Mouse (Mus musculus): Measurements from ENCODE around the gene Myzap. TPM values are rescaled to one million over a fixed set of nuclear protein-coding genes. Genes with fewer than 3 reads are reported as not detected.

The Myzap gene
- total and polyA plus RNA-seq, 2 experiments from 2014 or later: 1.7 to 2.0 TPM

DNA sequence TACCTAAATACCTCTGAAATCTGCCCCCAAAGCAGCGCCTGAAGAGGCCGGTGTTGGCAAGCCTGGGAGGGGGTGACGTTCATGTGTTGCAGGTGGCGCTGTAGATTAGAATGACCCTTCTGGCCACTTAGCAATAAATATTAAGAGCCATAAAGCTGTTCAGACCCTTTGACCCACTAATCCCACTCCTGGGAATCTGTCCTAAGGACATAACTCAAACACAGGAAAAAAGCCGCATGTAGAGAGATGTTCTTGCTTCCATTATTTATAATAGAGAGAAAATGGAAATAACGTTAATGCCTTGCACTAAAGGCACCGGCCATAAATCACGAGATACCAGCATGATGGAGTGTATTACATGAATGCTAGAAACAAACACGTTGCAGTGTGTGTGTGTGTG, 64.7 kb downstream of the Myzap start:
- TF ChIP-seq CTCF (IDR thresholded peaks at IDR 0.05; ENCODE audit: low read depth): no peak
- Histone ChIP-seq H3K4me3 (ENCODE audit: low read depth, low read length) (no peak overlapping the region), H3K9me3 (ENCODE audit: low read length) (no peaks in the 10 kb centered on the region), H3K27ac (ENCODE audit: low read depth, low read length) (no peak overlapping the region), H3K4me1 (ENCODE audit: insufficient read depth) (no peaks in the 10 kb centered on the region), H3K36me3 (ENCODE audit: insufficient read depth) (no peaks in the 10 kb centered on the region), H3K4me2 (ENCODE audit: low read depth) (no peak overlapping the region), H3K27me3 (ENCODE audit: insufficient read depth, low read length) (no peaks in the 10 kb centered on the region), H3K9ac (no peak overlapping the region)
- 77% methylated on average over 9 of the region's 9 CpGs for WGBS
- DNase-seq (no peak), ATAC-seq (no peak)

DNA sequence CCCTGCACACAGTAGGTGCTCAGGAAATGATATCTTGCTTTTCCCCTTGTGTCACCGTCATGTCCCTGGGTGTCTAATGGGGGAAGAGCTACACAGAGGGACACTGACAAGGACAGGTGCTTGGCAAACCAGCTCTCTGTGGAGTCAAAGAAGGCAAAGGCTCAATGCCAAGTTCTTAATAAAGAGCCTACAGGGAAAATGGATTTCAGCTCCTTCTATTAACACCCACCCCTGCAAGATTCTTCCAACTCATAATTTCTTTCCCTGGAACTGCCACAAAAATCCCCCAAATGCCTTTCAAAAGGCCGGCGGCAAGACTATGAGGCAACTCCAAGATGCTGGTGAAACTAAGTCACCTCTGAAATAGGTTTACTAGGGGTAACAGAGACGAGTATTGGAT, 68.3 kb downstream of the Myzap start:
- no peak for DNase-seq
- Histone ChIP-seq H3K9ac (no peak overlapping the region), H3K9me3 (ENCODE audit: low read length) (no peaks in the 10 kb centered on the region), H3K4me2 (ENCODE audit: low read depth) (no peak overlapping the region), H3K4me3 (ENCODE audit: low read depth, low read length) (no peak overlapping the region), H3K4me1 (ENCODE audit: insufficient read depth) (no peaks in the 10 kb centered on the region), H3K36me3 (ENCODE audit: insufficient read depth) (no peaks in the 10 kb centered on the region), H3K27ac (ENCODE audit: low read depth, low read length) (no peak overlapping the region), H3K27me3 (ENCODE audit: insufficient read depth, low read length) (no peaks in the 10 kb centered on the region)
- 82% methylated on average over 4 of the region's 4 CpGs for WGBS
- no peak for TF ChIP-seq CTCF (IDR thresholded peaks at IDR 0.05; ENCODE audit: low read depth)
- ATAC-seq: no peak

DNA sequence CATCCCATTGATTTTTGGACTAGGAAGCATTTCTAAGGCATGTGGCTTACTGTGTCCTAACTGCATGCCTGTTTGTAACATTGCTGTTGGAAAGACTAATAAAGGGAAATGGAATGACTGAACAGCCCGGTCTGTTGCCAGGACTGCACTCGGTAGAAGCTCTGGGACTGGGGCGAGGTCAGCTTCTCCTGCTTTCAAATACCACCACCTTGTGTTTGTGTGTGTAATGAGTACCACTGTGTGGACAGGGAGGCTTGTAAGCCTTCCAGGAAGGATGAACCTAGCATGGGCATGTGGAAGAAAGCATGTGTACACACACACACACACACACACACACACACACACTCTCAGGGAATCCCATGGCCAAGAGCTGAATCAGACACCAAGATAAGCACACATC, 72.3 kb downstream of the Myzap start:
- DNase-seq: no peak
- H3K27ac ChIP-seq (ENCODE audit: low read depth, low read length): no peak overlapping the region
- no peak overlapping the region for H3K4me3 ChIP-seq (ENCODE audit: low read depth, low read length)
- H3K4me2 ChIP-seq (ENCODE audit: low read depth): no peak overlapping the region
- no peaks in the 10 kb centered on the region for H3K36me3 ChIP-seq (ENCODE audit: insufficient read depth)
- TF ChIP-seq CTCF (IDR thresholded peaks at IDR 0.05; ENCODE audit: low read depth): no peak
- H3K27me3 ChIP-seq (ENCODE audit: insufficient read depth, low read length): no peaks in the 10 kb centered on the region
- H3K9me3 ChIP-seq (ENCODE audit: low read length): no peaks in the 10 kb centered on the region
- ATAC-seq: no peak
- WGBS: 80% methylated on average over 3 of the region's 3 CpGs
- no peak overlapping the region for H3K9ac ChIP-seq
- no peaks in the 10 kb centered on the region for H3K4me1 ChIP-seq (ENCODE audit: insufficient read depth)

DNA sequence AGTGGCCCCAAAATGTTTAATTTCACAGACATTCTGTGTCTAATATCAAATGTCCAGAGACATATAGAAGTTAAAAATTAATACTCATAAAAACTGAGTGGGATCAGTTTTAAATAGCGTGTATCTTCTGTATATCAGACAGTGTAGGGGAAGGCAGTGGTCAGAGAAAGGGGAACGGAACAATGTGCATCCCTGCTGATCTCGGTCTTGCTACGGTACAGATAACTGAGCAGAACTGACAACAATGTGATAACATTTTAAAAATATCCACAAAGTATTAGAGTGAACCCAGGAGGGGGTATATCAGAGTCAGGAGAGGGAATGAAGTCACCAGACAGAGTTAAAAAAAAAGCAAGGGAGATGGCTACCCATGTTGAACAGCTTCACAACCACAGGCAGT, 74.7 kb downstream of the Myzap start:
- H3K4me1 ChIP-seq (ENCODE audit: insufficient read depth): no peaks in the 10 kb centered on the region
- H3K36me3 ChIP-seq (ENCODE audit: insufficient read depth): no peaks in the 10 kb centered on the region
- ATAC-seq (no peak), DNase-seq (no peak)
- no peaks in the 10 kb centered on the region for H3K27me3 ChIP-seq (ENCODE audit: insufficient read depth, low read length)
- no peak overlapping the region for H3K4me3 ChIP-seq (ENCODE audit: low read depth, low read length)
- no peak for TF ChIP-seq CTCF (IDR thresholded peaks at IDR 0.05; ENCODE audit: low read depth)
- H3K4me2 ChIP-seq (ENCODE audit: low read depth): no peak overlapping the region
- 96% methylated on average over 4 of the region's 4 CpGs for WGBS
- no peaks in the 10 kb centered on the region for H3K9me3 ChIP-seq (ENCODE audit: low read length)
- no peak overlapping the region for H3K9ac ChIP-seq
- H3K27ac ChIP-seq (ENCODE audit: low read depth, low read length): no peak overlapping the region

DNA sequence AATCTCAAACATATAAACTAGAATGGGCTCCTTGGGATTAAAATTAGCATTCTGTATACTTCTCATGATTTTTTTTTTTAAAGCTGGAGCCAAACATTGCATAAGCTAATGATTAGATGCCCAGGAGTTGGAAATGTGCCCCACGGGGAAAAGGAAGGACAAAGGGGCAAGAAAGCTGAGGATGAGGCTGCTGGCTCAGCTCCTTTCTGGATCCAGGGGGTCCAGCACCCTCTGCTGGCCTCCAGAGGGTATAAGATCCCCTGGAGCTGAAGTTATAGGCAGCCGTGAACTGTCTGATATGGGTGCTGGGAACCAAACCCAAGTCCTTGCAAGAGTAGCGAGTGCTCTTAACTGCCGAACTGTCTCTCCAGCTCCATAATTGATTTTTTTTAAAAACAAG, 76.3 kb downstream of the Myzap start:
- Histone ChIP-seq H3K27ac (ENCODE audit: low read depth, low read length) (no peak overlapping the region), H3K36me3 (ENCODE audit: insufficient read depth) (no peaks in the 10 kb centered on the region), H3K9ac (no peak overlapping the region), H3K4me2 (ENCODE audit: low read depth) (no peak overlapping the region), H3K27me3 (ENCODE audit: insufficient read depth, low read length) (no peaks in the 10 kb centered on the region), H3K4me3 (ENCODE audit: low read depth, low read length) (no peak overlapping the region), H3K4me1 (ENCODE audit: insufficient read depth) (no peaks in the 10 kb centered on the region), H3K9me3 (ENCODE audit: low read length) (no peaks in the 10 kb centered on the region)
- ATAC-seq (no peak), DNase-seq (no peak)
- TF ChIP-seq CTCF (IDR thresholded peaks at IDR 0.05; ENCODE audit: low read depth): no peak
- 87% methylated on average over 4 of the region's 4 CpGs for WGBS

DNA sequence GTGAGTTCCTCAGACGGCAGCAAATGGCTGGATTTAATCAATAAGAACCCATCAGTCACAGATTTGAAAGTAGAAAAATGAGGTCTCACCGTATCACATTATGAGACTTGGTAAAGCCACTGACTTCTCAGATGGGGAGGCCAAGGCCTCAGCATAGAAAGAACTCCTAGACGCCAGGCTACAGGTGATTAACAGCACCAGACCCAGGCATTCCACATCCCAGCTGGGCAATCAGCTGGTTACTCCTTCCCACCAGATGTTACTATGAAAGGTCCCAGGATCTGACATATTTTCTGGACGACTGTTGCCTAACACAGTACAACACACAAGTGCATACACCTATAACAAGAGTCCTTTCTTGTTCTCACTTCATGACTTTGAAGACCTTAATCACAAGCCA, 78.6 kb downstream of the Myzap start:
- no peaks in the 10 kb centered on the region for H3K4me1 ChIP-seq (ENCODE audit: insufficient read depth)
- no peak overlapping the region for H3K27ac ChIP-seq (ENCODE audit: low read depth, low read length)
- no peaks in the 10 kb centered on the region for H3K9me3 ChIP-seq (ENCODE audit: low read length)
- no peak overlapping the region for H3K4me3 ChIP-seq (ENCODE audit: low read depth, low read length)
- TF ChIP-seq CTCF (IDR thresholded peaks at IDR 0.05; ENCODE audit: low read depth): no peak
- H3K36me3 ChIP-seq (ENCODE audit: insufficient read depth): no peaks in the 10 kb centered on the region
- H3K9ac ChIP-seq: no peak overlapping the region
- ATAC-seq: no peak
- no peak for DNase-seq
- no peaks in the 10 kb centered on the region for H3K27me3 ChIP-seq (ENCODE audit: insufficient read depth, low read length)
- H3K4me2 ChIP-seq (ENCODE audit: low read depth): no peak overlapping the region
- WGBS: 83% methylated on average over 4 of the region's 4 CpGs

DNA sequence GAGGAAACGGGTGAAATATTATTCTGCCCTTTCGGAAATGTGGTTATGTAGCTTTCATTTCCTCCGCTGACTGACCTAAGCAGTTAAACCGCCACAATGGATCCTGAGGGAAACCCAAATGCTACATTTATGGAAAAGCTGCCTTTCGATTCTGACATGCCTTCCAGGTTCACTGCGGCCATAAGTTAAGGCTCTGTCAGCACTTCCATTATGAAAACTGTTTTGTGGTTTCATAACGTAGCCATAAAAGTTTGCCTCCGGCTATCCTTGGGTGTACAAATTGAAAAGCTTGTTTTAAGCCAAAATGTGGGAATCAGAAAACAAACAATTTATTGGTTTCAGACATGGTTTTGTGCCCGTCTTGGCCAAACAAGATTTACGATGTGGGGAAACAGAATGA, 79.3 kb downstream of the Myzap start:
- ATAC-seq: no peak
- 91% methylated on average over 10 of the region's 10 CpGs for WGBS
- no peak for DNase-seq

More for the DNA sequence above, 79.3 kb downstream of the Myzap start:
- Histone ChIP-seq H3K9me3 (ENCODE audit: low read length) (no peaks in the 10 kb centered on the region), H3K4me3 (ENCODE audit: low read depth, low read length) (no peak overlapping the region), H3K9ac (no peak overlapping the region), H3K4me1 (ENCODE audit: insufficient read depth) (no peaks in the 10 kb centered on the region), H3K27me3 (ENCODE audit: insufficient read depth, low read length) (no peaks in the 10 kb centered on the region), H3K36me3 (ENCODE audit: insufficient read depth) (no peaks in the 10 kb centered on the region), H3K4me2 (ENCODE audit: low read depth) (no peak overlapping the region), H3K27ac (ENCODE audit: low read depth, low read length) (no peak overlapping the region)
- TF ChIP-seq CTCF (IDR thresholded peaks at IDR 0.05; ENCODE audit: low read depth): no peak

Data from forebrain, postnatal 0 days (tissue).